Mouse (Mus musculus): Measurements from ENCODE around the gene Cav1. TPM values are rescaled to one million over a fixed set of nuclear protein-coding genes. Genes with fewer than 3 reads are reported as not detected.

The Cav1 gene
- 2,064 and 5,190 TPM in 2 replicates for polyA plus RNA-seq (2012; rRNA removed; ENCODE audit: low replicate concordance)

DNA sequence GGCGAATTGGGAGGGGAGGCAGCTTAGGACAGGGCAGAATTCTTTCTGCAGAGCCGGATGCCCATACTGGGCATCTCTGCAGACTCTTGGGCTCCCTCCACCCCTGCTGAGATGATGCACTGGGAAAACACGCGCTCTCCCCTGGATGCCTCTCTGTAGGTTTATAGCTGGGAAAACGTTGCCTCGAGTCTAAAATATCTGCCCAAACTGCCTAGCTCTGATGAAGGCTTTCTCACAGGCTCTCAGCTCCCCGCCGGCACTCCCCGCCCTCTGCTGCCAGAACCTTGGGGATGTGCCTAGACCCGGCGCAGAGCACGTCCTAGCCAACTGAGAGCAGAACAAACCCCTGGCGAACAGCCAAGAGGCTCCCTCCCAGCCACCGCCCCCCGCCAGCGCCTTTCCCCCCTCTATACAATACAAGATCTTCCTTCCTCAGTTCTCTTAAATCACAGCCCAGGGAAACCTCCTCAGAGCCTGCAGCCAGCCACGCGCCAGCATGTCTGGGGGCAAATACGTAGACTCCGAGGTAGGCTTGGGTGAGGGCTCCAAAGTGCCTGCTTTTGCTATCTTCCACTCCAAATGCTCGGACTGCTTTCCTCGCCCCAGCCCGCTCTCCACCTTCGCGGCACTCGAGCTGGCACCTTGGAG, at the start of gene Cav1:
Gene Cav1 (plus strand): TSS at position 382 of the 648 bp plus-strand sequence.

DNA sequence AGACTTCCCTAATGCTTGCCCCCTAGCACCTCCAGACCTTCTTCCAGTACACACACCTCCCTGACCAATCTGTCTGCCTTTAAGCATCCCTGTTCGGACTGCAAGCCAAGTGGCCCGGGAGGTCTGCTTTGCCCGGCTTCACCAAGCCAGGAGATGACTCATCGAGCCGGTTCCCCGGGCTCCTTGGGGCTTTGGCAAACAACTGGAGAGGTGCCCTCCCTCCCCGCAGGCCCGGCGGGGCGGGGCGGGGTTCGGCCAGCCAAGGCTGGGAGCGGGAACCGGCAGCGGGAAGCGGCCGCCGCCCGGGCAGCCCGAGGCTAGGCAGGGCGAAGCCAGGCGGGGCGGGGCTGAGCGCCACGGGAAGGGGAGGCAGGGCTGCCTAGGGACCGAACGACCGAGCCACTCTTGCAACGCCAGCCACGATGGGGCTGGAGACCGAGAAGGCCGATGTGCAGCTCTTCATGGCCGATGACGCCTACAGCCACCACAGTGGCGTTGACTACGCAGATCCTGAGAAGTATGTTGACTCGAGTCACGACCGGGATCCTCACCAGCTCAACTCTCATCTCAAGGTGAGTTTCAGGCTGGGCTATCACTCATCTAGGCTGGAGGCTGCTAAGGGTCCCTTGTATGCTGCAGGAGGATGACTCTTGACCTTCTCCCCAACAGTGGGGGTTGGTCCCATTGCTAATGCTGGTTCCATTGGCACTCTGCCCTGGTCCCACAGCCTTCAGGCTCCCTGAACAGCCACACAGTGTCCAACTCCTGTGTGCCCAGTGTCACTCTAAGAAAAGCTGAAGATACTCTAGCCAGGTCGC, 25.0 kb upstream of the Cav1 start, which contains the start of gene Cav2:
Gene Cav2 (plus strand): TSS at position 247 of the 818 bp plus-strand sequence.

Other genes starting within 250 kb of the Cav1 start
- gene Tes, start 241.2 kb upstream of the Cav1 start, polyA plus RNA-seq (2012; rRNA removed; ENCODE audit: low replicate concordance), result 10.9 and 139 TPM in 2 replicates
- 153 and 554 TPM in 2 replicates for gene Cav2, start 25.1 kb upstream of the Cav1 start, polyA plus RNA-seq (2012; rRNA removed; ENCODE audit: low replicate concordance)
- 12.6 and 13.2 TPM in 2 replicates for gene Met, start 157.5 kb downstream of the Cav1 start, polyA plus RNA-seq (2012; rRNA removed; ENCODE audit: low replicate concordance)